Mouse (Mus musculus) brain, embryonic 18.5 days (tissue): ENCODE results near the gene Lztr1.

Experiments used
- DNase-seq: peaks from one replicate; pipeline ENCODE4 v3.0.0-alpha.2; 2012; ENCODE audit warnings: low read depth, low spot score

Lztr1 gene

DNA sequence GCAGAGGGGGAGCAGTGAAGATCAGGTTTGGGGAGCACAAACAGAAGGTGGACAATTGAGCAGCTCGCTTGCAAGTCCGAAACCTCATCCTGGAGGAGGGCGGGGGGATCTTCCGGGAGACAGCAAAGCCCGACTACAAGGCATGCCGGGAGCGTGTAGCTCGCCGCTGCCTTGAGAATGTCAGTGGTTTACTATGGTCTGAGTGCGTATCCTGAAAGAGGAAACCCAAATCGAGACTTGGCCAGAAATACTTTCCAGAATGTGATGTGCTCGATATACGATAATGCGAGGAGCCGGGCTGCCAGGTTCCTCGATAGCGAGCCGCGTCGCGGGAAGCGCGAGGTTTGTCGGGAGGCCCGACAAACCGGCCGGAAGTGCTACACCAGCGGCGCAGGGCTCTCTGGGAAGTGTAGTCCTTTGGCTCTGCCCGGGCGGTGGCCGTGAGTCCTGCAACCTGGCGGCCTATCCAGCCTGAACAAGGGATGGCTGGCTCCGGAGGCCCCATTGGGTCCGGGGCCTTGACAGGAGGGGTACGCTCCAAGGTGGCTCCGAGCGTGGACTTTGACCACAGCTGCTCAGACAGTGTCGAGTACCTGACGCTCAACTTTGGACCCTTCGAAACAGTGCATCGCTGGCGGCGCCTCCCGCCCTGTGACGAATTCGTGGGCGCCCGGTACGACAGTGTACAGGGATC is at the start of gene Lztr1:
Gene Lztr1 (plus strand): TSS at position 143 of the 694 bp plus-strand sequence.
- DNase-seq, result peak; percentile 80

GRCm38 (mm10) chr16:17460254-17460653 is 48.2 kb upstream of the Lztr1 start:
- no peak for DNase-seq

GRCm38 (mm10) chr16:17461596-17461995 is 46.9 kb upstream of the Lztr1 start:
- no peak for DNase-seq

GRCm38 (mm10) chr16:17463184-17463583 is 45.3 kb upstream of the Lztr1 start:
- no peak for DNase-seq

GRCm38 (mm10) chr16:17466875-17467663 is 41.4 kb upstream of the Lztr1 start:
- no peak for DNase-seq

- no peak for DNase-seq
Measured at GRCm38 (mm10) chr16:17472498-17472897, 36.0 kb upstream of the Lztr1 start.

- no peak for DNase-seq
Measured at GRCm38 (mm10) chr16:17474091-17474490, 34.4 kb upstream of the Lztr1 start.

GRCm38 (mm10) chr16:17474761-17475160 is 33.7 kb upstream of the Lztr1 start:
- DNase-seq, result no peak

- no peak for DNase-seq
Measured at GRCm38 (mm10) chr16:17475326-17475725, 33.2 kb upstream of the Lztr1 start.

DNA sequence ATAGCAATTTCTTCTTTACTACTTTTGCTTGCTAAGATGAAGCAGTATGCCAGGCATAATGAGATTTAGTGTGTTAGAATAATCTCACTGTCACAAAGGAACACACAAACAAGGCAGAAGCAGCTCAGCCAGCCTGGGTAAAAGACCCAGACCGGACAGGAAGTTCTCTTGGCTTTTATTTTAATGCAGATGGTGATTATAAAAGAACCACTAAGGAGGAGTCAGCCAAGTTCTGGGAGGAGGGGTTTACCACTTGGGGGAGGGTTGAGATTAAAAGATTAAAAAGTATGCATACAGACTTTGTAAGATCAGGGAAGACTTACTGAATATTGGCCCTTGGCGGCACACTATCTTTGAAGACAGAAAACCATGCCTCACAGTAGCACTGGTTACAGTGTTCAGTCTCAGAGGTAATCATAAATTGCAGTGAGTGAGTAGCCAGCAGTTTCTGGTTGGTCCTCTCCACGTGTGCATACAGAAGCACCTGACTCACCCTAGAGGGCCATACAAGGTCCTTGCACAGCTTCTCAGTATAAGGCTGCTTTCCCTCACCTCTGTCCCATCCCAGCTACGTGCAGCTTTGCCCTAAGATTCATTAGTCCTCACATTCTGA is 30.1 kb upstream of the Lztr1 start:
- DNase-seq, result no peak

GRCm38 (mm10) chr16:17481465-17481864 is 27.0 kb upstream of the Lztr1 start:
- DNase-seq, result no peak

DNA sequence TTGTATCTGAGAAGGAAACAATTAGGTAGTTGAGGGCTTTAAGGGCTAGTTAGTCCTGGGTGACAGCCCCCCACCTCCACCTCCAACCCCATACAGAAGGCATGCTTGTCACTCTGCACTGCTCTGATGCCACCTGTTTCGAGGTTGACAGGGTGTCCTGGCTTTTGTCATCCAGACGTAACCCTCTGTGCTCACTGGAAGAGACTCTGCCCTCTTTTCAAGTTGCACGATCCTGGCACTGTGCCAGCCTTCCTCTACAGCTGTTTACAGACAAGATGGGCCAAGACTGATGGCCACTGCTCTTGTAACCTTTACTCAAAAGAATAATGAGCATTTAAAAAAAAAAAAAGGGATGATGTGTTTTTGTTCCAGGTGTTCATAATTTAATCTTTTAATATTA is 22.0 kb upstream of the Lztr1 start:
- no peak for DNase-seq

- DNase-seq, result no peak
Measured at GRCm38 (mm10) chr16:17488478-17489468, 19.7 kb upstream of the Lztr1 start.

DNA sequence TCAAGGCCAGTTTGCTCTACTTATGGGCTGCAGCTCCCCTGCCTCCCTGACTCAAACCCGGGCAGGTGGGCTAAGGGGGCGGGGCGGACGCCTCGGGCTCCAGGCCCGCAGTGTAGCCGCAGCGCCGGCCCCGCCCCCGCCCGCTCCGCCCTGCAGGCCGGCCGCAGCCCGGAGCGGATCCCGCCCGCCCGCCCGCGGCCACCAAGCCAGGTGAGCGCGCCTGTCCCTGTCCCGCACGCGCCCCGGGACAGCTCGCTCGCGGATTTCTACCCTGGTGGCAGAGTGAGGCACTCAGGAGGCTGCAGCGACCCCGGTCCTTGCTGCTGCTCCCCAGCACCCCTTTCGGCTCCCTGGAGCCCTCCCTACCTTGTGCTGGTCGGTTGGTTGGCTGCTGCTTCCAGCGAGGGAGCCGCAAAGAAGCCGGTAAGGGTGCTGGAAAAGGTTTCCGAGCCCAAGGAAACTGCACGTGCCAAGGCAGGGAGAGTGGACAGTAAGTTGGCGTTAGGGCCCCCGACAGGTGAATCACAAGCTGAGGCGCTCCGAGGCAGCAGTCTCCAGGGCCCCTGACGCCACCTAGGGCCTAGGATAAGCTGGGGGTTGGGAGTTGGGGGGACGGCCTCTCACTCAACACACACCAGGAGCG is 18.9 kb upstream of the Lztr1 start, which contains the start of gene Aifm3:
Gene Aifm3 (plus strand): TSS at position 143 of the 643 bp plus-strand sequence.
- no peak for DNase-seq

GRCm38 (mm10) chr16:17491154-17491553 is 17.3 kb upstream of the Lztr1 start:
- no peak for DNase-seq

GRCm38 (mm10) chr16:17491896-17492561 is 16.5 kb upstream of the Lztr1 start:
- DNase-seq, result no peak

- peak; percentile 42 for DNase-seq
Measured at GRCm38 (mm10) chr16:17496499-17497305, 11.8 kb upstream of the Lztr1 start.

- peak; percentile 6 for DNase-seq
Measured at GRCm38 (mm10) chr16:17499249-17499883, 9.1 kb upstream of the Lztr1 start.

GRCm38 (mm10) chr16:17502681-17503080 is 5.8 kb upstream of the Lztr1 start:
- DNase-seq, result no peak
